Mouse (Mus musculus) midbrain, embryonic 16.5 days (tissue): ENCODE measurements at regions not wholly inside any gene's neighbourhood (a gene's known extent, or its start where the extent isn't known, plus 50 kb on each side); places are given as distances from the start of the nearest gene placed in this dataset.

Experiments
- ATAC-seq: fragments of 200-750 bp; cut with Nextera tagmentation; 2 replicates; pipeline ENCODE4 v1.8.0; 2017; ENCODE audit warnings: moderate TSS enrichment
- H3K27ac ChIP-seq: fragments of 300-500 bp; sonication (generic); 2 replicates; pipeline ENCODE4 v1.5.1; 2014; ENCODE audit warnings: mild to moderate bottlenecking, low read length, mixed read lengths
- H3K27me3 ChIP-seq: fragments of 300-500 bp; sonication (generic); 2 replicates; pipeline ENCODE4 v1.6.1; 2014; ENCODE audit warnings: low read depth, low read length, mixed read lengths; ENCODE audit not compliant: control insufficient read depth, insufficient read depth
- H3K36me3 ChIP-seq: fragments of 300-500 bp; sonication (generic); 2 replicates; pipeline ENCODE4 v1.6.1; 2014; ENCODE audit warnings: mild to moderate bottlenecking, low read length, moderate library complexity, mixed read lengths; ENCODE audit not compliant: control insufficient read depth, insufficient read depth
- H3K4me1 ChIP-seq: fragments of 300-500 bp; sonication (generic); 2 replicates; pipeline ENCODE4 v1.6.1; 2014; ENCODE audit warnings: mild to moderate bottlenecking, low read length, mixed read lengths; ENCODE audit not compliant: control insufficient read depth, insufficient read depth
- H3K4me2 ChIP-seq: fragments of 300-500 bp; sonication (generic); 2 replicates; pipeline ENCODE4 v1.6.1; 2014; ENCODE audit warnings: mild to moderate bottlenecking, low read length, mixed read lengths
- H3K4me3 ChIP-seq: fragments of 300-500 bp; sonication (generic); 2 replicates; pipeline ENCODE4 v1.5.1; 2014; ENCODE audit warnings: low read depth, mild to moderate bottlenecking, low read length, moderate library complexity, mixed read lengths
- H3K9ac ChIP-seq: fragments of 300-500 bp; sonication (generic); 2 replicates; pipeline ENCODE4 v1.6.1; 2014; ENCODE audit warnings: low read depth, low read length, mixed read lengths
- H3K9me3 ChIP-seq: fragments of 300-500 bp; sonication (generic); replicated peaks from 2 replicates; pipeline ENCODE4 v1.6.1; 2014; ENCODE audit warnings: mild to moderate bottlenecking, low read length, mixed read lengths; ENCODE audit not compliant: control insufficient read depth, poor library complexity, severe bottlenecking
- WGBS: fragments of 180-500 bp; shearing (Covaris S2); extraction: QIAGEN DNeasy Blood & Tissue Kit; methylation state at CpG from one replicate; pipeline ENCODE4 v1.1.7; 2014; 5-methylcytosine and 5-hydroxymethylcytosine counted together

GRCm38 (mm10) chr8:26529921-26530320 lies 410.6 kb downstream of the Gm45692 start:
- Histone ChIP-seq H3K27ac (no peak overlapping the region), H3K4me3 (no peak overlapping the region), H3K36me3 (no peaks in the 10 kb centered on the region), H3K9me3 (no peaks in the 10 kb centered on the region), H3K4me1 (peaks cover 5% of the 10 kb centered on the region), H3K9ac (no peak overlapping the region), H3K27me3 (no peaks in the 10 kb centered on the region), H3K4me2 (no peak overlapping the region)
- WGBS: 80% methylated on average over 8 of the region's 8 CpGs
- ATAC-seq: no peak

- no peak overlapping the region for H3K9ac ChIP-seq
- no peak overlapping the region for H3K27ac ChIP-seq
- no peak for ATAC-seq
- no peaks in the 10 kb centered on the region for H3K27me3 ChIP-seq
- H3K4me1 ChIP-seq: no peaks in the 10 kb centered on the region
- H3K4me2 ChIP-seq: no peak overlapping the region
- no peaks in the 10 kb centered on the region for H3K9me3 ChIP-seq
- 77% methylated on average over 22 of the region's 22 CpGs for WGBS
- no peaks in the 10 kb centered on the region for H3K36me3 ChIP-seq
- H3K4me3 ChIP-seq: no peak overlapping the region
Observed at GRCm38 (mm10) chr8:26533444-26534421, 414.4 kb downstream of the Gm45692 start.

GRCm38 (mm10) chr8:26535816-26536215 lies 416.5 kb downstream of the Gm45692 start:
- H3K36me3 ChIP-seq: no peaks in the 10 kb centered on the region
- WGBS: 64% methylated on average over 3 of the region's 3 CpGs

GRCm38 (mm10) chr8:26553691-26554090 lies 423.4 kb upstream of the Zfp703 start:
- WGBS: 75% methylated on average over 5 of the region's 5 CpGs
- ATAC-seq: no peak
- no peak overlapping the region for H3K4me2 ChIP-seq
- no peaks in the 10 kb centered on the region; the same call in 1 of the 2 replicates for H3K27me3 ChIP-seq
- H3K36me3 ChIP-seq: no peaks in the 10 kb centered on the region
- H3K9ac ChIP-seq: no peak overlapping the region
- no peak overlapping the region for H3K27ac ChIP-seq
- H3K4me3 ChIP-seq: no peak overlapping the region
- no peaks in the 10 kb centered on the region for H3K4me1 ChIP-seq
- no peaks in the 10 kb centered on the region for H3K9me3 ChIP-seq

More at GRCm38 (mm10) chr8:26535816-26536215, 416.5 kb downstream of the Gm45692 start:
- Histone ChIP-seq H3K27ac (no peak overlapping the region), H3K4me3 (no peak overlapping the region), H3K9ac (no peak overlapping the region), H3K27me3 (no peaks in the 10 kb centered on the region), H3K4me1 (no peaks in the 10 kb centered on the region), H3K9me3 (no peaks in the 10 kb centered on the region), H3K4me2 (no peak overlapping the region)
- no peak for ATAC-seq

GRCm38 (mm10) chr8:26559196-26559595 lies 417.9 kb upstream of the Zfp703 start:
- no peaks in the 10 kb centered on the region; the same call in 1 of the 2 replicates for H3K27me3 ChIP-seq
- H3K36me3 ChIP-seq: no peaks in the 10 kb centered on the region
- H3K9ac ChIP-seq: no peak overlapping the region
- no peak overlapping the region for H3K27ac ChIP-seq
- no peaks in the 10 kb centered on the region for H3K9me3 ChIP-seq
- WGBS: 66% methylated on average over 5 of the region's 5 CpGs
- H3K4me1 ChIP-seq: no peaks in the 10 kb centered on the region
- H3K4me2 ChIP-seq: no peak overlapping the region
- no peak overlapping the region for H3K4me3 ChIP-seq
- ATAC-seq: no peak

GRCm38 (mm10) chr8:26563151-26563550 lies 414.0 kb upstream of the Zfp703 start:
- H3K27ac ChIP-seq: no peak overlapping the region
- no peak for ATAC-seq
- 95% methylated on average over 2 of the region's 2 CpGs for WGBS
- H3K27me3 ChIP-seq: no peaks in the 10 kb centered on the region
- H3K4me2 ChIP-seq: no peak overlapping the region
- H3K4me3 ChIP-seq: no peak overlapping the region
- H3K9ac ChIP-seq: no peak overlapping the region
- H3K36me3 ChIP-seq: no peaks in the 10 kb centered on the region
- H3K9me3 ChIP-seq: no peaks in the 10 kb centered on the region
- no peaks in the 10 kb centered on the region for H3K4me1 ChIP-seq

GRCm38 (mm10) chr8:26564254-26564653 lies 412.9 kb upstream of the Zfp703 start:
- no peaks in the 10 kb centered on the region for H3K4me1 ChIP-seq
- WGBS: 94% methylated on average over 2 of the region's 2 CpGs
- H3K4me3 ChIP-seq: no peak overlapping the region
- H3K9ac ChIP-seq: no peak overlapping the region
- no peak for ATAC-seq
- no peaks in the 10 kb centered on the region for H3K9me3 ChIP-seq
- no peaks in the 10 kb centered on the region for H3K36me3 ChIP-seq
- H3K27ac ChIP-seq: no peak overlapping the region
- H3K27me3 ChIP-seq: no peaks in the 10 kb centered on the region
- H3K4me2 ChIP-seq: no peak overlapping the region

- Histone ChIP-seq H3K4me3 (no peak overlapping the region), H3K27ac (no peak overlapping the region), H3K36me3 (no peaks in the 10 kb centered on the region), H3K27me3 (no peaks in the 10 kb centered on the region), H3K9ac (no peak overlapping the region), H3K4me2 (no peak overlapping the region), H3K4me1 (no peaks in the 10 kb centered on the region), H3K9me3 (no peaks in the 10 kb centered on the region; the same call in 1 of the 2 replicates)
- 67% methylated on average over 15 of the region's 15 CpGs for WGBS
- ATAC-seq: no peak
Observed at GRCm38 (mm10) chr8:26568423-26569060, 408.6 kb upstream of the Zfp703 start.

- no peak overlapping the region for H3K4me2 ChIP-seq
- H3K36me3 ChIP-seq: no peaks in the 10 kb centered on the region
- H3K9me3 ChIP-seq: no peaks in the 10 kb centered on the region
- no peak overlapping the region for H3K27ac ChIP-seq
- ATAC-seq: no peak
- no peak overlapping the region for H3K4me3 ChIP-seq
- no peaks in the 10 kb centered on the region for H3K27me3 ChIP-seq
- WGBS: 63% methylated on average over 1 of the region's 1 CpGs
- no peaks in the 10 kb centered on the region for H3K4me1 ChIP-seq
- no peak overlapping the region for H3K9ac ChIP-seq
Observed at GRCm38 (mm10) chr8:26588841-26589240, 388.3 kb upstream of the Zfp703 start.
